29 mouse cellular contexts compared by ENCODE assay signal in genomic region chr1:137561686-137562085, GRCm38 (mm10).
A peak's percentile ranks its signal among the peaks of the same experiment; 100 is the strongest.
DNase-seq lines count a peak whose midpoint lies in the region; ATAC-seq and TF ChIP-seq lines count a peak whose summit lies in the region.
"Had no signal": no experiment of that assay in that cellular context is flagged by ENCODE, and none has a peak within 500 bp of the region (broad histone marks: within the 10 kb centered on the region; RNA-seq: fewer than 3 reads in every experiment).

No protein-coding gene starts in this region.

- H3K4me3 ChIP-seq in kidney, embryonic 14.5 days (ENCODE audit: low read length), result no peak overlapping the region
- H3K4me3 ChIP-seq in lung, embryonic 15.5 days, result no peak overlapping the region
- H3K4me3 ChIP-seq in lung, adult 2 months (replicated peaks; ENCODE audit: extremely low read depth, low read depth, low read length), result no peak overlapping the region
- H3K4me3 ChIP-seq in liver, embryonic 14.5 days (ENCODE audit: insufficient read depth in 1 of 2, low read depth in 2 of 2, low read length in 2 of 2), result no peak overlapping the region
- H3K4me3 ChIP-seq: embryonic facial prominence, embryonic 12.5 days; hindbrain, embryonic 13.5 days; layer of hippocampus, adult 2 months; limb, embryonic 15.5 days; midbrain, embryonic 12.5 days had no signal

- H3K9ac ChIP-seq in kidney, embryonic 14.5 days (ENCODE audit: low read depth, low read length), result no peak overlapping the region
- no peak overlapping the region for H3K9ac ChIP-seq in lung, embryonic 15.5 days
- no peak overlapping the region for H3K9ac ChIP-seq in liver, embryonic 14.5 days (replicated peaks)
- H3K9ac ChIP-seq: embryonic facial prominence, embryonic 12.5 days; hindbrain, embryonic 13.5 days; limb, embryonic 15.5 days; midbrain, embryonic 12.5 days had no signal

- no peak for TF ChIP-seq CTCF in lung, adult 2 months (IDR thresholded peaks at IDR 0.05; ENCODE audit: insufficient read depth, low read length)
- TF ChIP-seq CTCF in liver, embryonic 14.5 days (IDR thresholded peaks at IDR 0.05; ENCODE audit: low read depth), result no peak

- H3K36me3 ChIP-seq in kidney, embryonic 14.5 days (ENCODE audit: control insufficient read depth, insufficient read depth, low read length), result no peaks in the 10 kb centered on the region
- no peaks in the 10 kb centered on the region for H3K36me3 ChIP-seq in lung, embryonic 15.5 days
- H3K36me3 ChIP-seq in liver, embryonic 14.5 days (replicated peaks; ENCODE audit: control insufficient read depth, insufficient read depth, low read depth), result no peaks in the 10 kb centered on the region
- H3K36me3 ChIP-seq: embryonic facial prominence, embryonic 12.5 days; G1E; hindbrain, embryonic 13.5 days; limb, embryonic 15.5 days; midbrain, embryonic 12.5 days had no signal

- ATAC-seq in kidney, embryonic 14.5 days (ENCODE audit: low FRiP score, low TSS enrichment), result no peak
- ATAC-seq in lung, embryonic 15.5 days (ENCODE audit: borderline replicate concordance, extremely low read depth, low FRiP score, low TSS enrichment), result no peak
- peak; percentile 21; the same call in 1 of the 2 replicates for ATAC-seq in liver, embryonic 14.5 days (ENCODE audit: insufficient read depth)
- ATAC-seq in CD4-positive, CD25-positive, alpha-beta regulatory T cell, adult 4 months, result no peak
- ATAC-seq: forebrain, embryonic 14.5 days; intestine, embryonic 16.5 days; Patski had no signal

- H3K27me3 ChIP-seq in kidney, embryonic 14.5 days (ENCODE audit: control insufficient read depth, insufficient read depth, low read length), result no peaks in the 10 kb centered on the region
- no peaks in the 10 kb centered on the region for H3K27me3 ChIP-seq in lung, embryonic 15.5 days
- no peaks in the 10 kb centered on the region for H3K27me3 ChIP-seq in liver, embryonic 14.5 days (ENCODE audit: control insufficient read depth, insufficient read depth, low read length)
- H3K27me3 ChIP-seq: embryonic facial prominence, embryonic 12.5 days; hindbrain, embryonic 13.5 days; limb, embryonic 15.5 days; midbrain, embryonic 12.5 days; Patski had no signal

- H3K9me3 ChIP-seq in kidney, embryonic 14.5 days (ENCODE audit: control insufficient read depth, low read length), result no peaks in the 10 kb centered on the region
- H3K9me3 ChIP-seq in lung, embryonic 15.5 days, result no peaks in the 10 kb centered on the region
- no peaks in the 10 kb centered on the region for H3K9me3 ChIP-seq in liver, embryonic 14.5 days (ENCODE audit: control insufficient read depth, low read length)
- H3K9me3 ChIP-seq: embryonic facial prominence, embryonic 12.5 days; hindbrain, embryonic 13.5 days; limb, embryonic 15.5 days; midbrain, embryonic 12.5 days had no signal

- DNase-seq in kidney, postnatal 36 days, result no peak
- no peak for DNase-seq in lung, adult 2 months
- peak; percentile 59 for DNase-seq in Muller cell, postnatal 12 days (ENCODE audit: inconsistent ontology term)
- no peak for DNase-seq in liver, embryonic 14.5 days (ENCODE audit: low read depth in 3 of 3, low spot score in 3 of 3)
- DNase-seq: adrenal gland, postnatal 14 days; cerebellum, adult 11 months; cerebellum, adult 9-10 months; cerebellum, postnatal 36 days; embryo, embryonic 11 days; gastrocnemius, postnatal 14 days; heart, postnatal 4 days; kidney, adult 8-10 months; kidney, postnatal 25 days; lung, postnatal 36 days; thymus, adult 2 months; thymus, postnatal 36 days had no signal

- H3K4me1 ChIP-seq in kidney, embryonic 14.5 days (ENCODE audit: control insufficient read depth, insufficient read depth, low read length), result peaks cover 4% of the 10 kb centered on the region
- H3K4me1 ChIP-seq in lung, embryonic 15.5 days, result peaks cover 15% of the 10 kb centered on the region; the same call in 1 of the 2 replicates
- peaks cover 10% of the 10 kb centered on the region for H3K4me1 ChIP-seq in lung, adult 2 months (ENCODE audit: control insufficient read depth, insufficient read depth, low read length)
- peaks cover 0 to 4% of the 10 kb centered on the region in 2 experiments; a peak in 1 of 4 replicates for H3K4me1 ChIP-seq in liver, embryonic 14.5 days (replicated peaks; ENCODE audit: control insufficient read depth in 2 of 2, insufficient read depth in 2 of 2, low read length in 1 of 2)
- H3K4me1 ChIP-seq: hindbrain, embryonic 13.5 days; midbrain, embryonic 12.5 days had no signal

- H3K27ac ChIP-seq in kidney, embryonic 14.5 days (ENCODE audit: low read depth, low read length), result 0 out of 2 replicates have a peak overlapping the region, but pooled peaks have one; percentile 7
- H3K27ac ChIP-seq in lung, embryonic 15.5 days, result peak overlapping the region; percentile 73
- H3K27ac ChIP-seq in liver, embryonic 14.5 days, result no peak overlapping the region
- H3K27ac ChIP-seq: embryonic facial prominence, embryonic 12.5 days; hindbrain, embryonic 13.5 days; layer of hippocampus, adult 2 months; limb, embryonic 15.5 days; midbrain, embryonic 12.5 days had no signal

- WGBS in kidney, embryonic 14.5 days, result 93% methylated on average over 3 of the region's 3 CpGs
- 82% methylated on average over 3 of the region's 3 CpGs for WGBS in lung, embryonic 15.5 days
- 67% methylated on average over 3 of the region's 3 CpGs for WGBS in lung, adult 2 months
- WGBS in liver, embryonic 14.5 days (ENCODE audit: insufficient replicate concordance), result 52% methylated on average over 3 of the region's 3 CpGs

- H3K4me2 ChIP-seq in kidney, embryonic 14.5 days (replicated peaks; ENCODE audit: low read depth, low read length), result no peak overlapping the region
- no peak overlapping the region for H3K4me2 ChIP-seq in lung, embryonic 15.5 days
- H3K4me2 ChIP-seq in liver, embryonic 14.5 days (ENCODE audit: low read depth), result no peak overlapping the region
- H3K4me2 ChIP-seq: embryonic facial prominence, embryonic 12.5 days; heart, embryonic 11.5 days; hindbrain, embryonic 13.5 days; limb, embryonic 15.5 days; midbrain, embryonic 12.5 days had no signal

- no peak for TF ChIP-seq EP300 in liver, embryonic 14.5 days (IDR thresholded peaks at IDR 0.05; ENCODE audit: low read depth)

- no peak for TF ChIP-seq POLR2A in lung, adult 2 months (IDR thresholded peaks at IDR 0.05; ENCODE audit: borderline replicate concordance, extremely low read depth, low read depth, low read length)
